Mouse (Mus musculus) ES-CJ7 (cell line): Measurements from ENCODE around the gene Sgms1.
A peak's percentile ranks its signal among the peaks of the same experiment; 100 is the strongest.
"Not testable (repeated sequence)": the region's sequence is repeated elsewhere in the genome, so short reads cannot be mapped to it uniquely, and the experiment has no call there.

Experiments
- DNase-seq: peaks from one replicate; pipeline ENCODE4 v3.0.0; 2011; ENCODE audit warnings: low read depth, low spot score

The Sgms1 gene

DNA sequence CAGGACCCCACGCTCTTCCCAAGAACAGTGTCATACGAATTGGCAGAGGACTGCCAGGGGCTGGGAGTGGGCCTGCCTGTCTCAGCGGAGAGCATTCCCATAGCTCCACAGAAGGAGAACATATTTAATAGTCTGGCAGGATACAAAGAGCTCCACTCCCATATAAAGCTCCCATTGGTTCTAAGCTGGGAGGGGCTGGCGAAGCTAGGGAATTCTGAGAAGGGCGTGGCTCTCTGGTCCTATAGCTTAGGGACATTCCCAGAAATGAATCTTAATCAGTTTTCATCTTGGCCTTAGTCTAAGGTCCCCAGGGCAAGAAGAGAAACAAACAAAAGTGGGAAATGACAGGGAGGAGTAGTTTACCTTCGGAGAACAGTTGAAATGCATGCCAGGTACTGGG is 247.1 kb downstream of the Sgms1 start:
- peak; percentile 14 for DNase-seq

DNA sequence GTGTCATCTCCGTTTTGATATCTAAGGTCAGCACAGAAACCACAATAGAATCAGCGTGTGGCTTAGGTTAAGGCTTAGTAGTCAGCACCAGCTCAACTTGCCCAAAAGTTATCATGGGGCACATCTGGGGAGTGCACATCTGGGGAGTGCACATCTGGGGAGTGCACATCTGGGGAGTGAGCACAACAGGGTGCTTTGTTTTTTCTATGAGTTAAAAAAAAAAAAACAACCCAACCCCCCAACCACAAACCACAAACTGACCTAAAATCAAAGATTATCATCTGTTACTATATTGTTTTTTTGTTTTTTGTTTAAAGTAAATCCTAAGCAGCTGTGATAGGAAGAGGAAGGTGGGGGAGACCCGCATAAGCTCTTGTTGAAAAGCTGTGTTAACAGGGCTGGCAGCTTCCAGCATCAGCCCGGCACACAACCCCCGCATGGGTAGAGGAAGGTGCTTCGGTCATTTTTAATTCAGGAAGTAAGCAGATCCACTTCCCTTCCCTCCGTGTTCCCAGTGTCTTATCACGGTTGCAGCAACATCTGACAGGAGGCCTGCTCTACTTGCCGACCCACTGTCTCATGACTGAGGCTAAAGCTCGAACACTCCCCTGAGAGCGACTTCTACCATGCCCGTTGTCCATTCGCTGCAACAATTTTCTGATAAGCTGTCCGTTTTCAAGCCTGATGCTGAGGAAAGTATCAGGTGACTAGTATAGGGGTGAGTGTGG is 251.0 kb downstream of the Sgms1 start:
- DNase-seq: no peak

DNA sequence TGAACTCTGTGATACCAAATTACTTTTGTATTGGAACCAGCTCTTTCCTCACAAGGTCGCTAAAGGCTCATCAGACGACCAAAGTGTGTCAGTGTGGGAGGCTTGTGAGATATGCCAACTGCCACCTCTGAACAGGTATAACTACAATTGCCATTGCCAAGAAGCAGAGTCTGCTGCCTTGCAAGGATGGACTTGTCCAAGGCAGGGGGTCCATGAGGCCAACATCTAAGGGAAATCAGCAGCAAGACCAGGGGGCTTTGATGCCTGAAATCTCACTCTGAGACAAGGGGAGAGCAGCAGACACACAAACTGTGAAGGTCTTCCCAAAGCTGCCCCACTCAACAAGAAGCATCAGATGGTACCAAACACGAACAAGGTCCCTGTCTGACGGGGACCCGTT is 251.6 kb downstream of the Sgms1 start:
- DNase-seq: no peak

DNA sequence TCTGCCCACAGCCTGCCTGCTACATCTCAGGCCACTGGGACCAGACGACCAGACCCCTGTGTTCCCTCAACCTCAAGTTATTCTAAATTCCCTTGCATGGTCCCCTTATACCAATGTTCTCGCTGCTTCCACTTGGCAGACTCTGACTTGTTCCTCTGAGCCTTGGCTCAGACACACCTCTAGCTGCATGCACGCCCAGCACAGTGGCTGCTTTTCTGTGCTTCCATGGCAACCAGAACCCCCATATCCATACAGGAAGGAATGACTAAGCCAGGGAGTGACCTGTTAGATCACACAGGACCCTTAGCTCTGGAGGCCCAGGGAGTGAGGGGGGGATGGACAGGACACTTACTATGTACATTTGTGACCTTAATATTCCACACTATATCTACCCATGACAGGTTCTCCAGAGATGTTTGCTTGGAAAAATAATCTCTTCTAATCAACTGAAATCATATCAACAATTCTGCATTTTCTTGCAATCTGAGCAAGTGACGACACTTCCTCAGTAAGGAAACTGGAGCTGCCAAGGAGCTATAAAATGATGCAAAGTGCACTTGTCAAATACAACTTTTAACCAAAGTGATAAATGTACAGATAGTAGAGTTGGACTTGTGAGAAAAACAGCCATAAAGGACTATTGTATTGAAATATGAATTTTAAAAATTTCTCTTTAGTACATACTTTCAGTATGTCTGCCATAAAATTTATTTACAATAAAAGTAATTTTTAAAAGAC is 252.5 kb downstream of the Sgms1 start:
- no peak for DNase-seq

DNA sequence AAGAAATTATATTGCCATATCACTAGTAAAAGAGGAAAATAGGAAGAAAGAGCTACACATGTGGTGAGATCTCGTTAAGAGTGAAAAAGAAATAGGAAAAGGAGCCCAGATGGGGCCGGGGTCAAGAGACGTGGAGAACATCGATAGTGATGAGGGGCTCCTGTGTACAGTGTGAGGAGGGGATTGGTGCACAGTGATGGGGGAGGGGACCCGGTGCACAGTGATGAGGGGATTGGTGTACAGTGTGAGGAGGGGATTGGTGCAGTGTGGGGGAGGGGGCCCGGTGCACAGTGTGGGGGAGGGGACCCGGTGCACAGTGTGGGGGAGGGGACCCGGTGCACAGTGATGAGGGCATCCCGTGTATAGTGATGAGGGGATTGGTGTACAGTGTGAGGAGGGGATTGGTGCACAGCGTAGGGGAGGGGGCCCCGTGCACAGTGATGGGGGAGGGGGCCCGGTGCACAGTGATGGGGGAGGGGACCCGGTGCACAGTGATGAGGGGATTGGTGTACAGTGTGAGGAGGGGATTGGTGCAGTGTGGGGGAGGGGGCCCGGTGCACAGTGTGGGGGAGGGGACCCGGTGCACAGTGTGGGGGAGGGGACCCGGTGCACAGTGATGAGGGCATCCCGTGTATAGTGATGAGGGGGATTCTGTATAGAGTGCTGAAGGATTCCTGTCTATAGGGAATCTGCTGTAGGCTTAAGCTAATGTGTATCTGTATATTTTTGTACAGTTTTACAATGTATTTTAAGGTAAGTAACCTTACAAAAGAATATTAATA is 257.6 kb downstream of the Sgms1 start:
- not testable (repeated sequence) for DNase-seq

DNA sequence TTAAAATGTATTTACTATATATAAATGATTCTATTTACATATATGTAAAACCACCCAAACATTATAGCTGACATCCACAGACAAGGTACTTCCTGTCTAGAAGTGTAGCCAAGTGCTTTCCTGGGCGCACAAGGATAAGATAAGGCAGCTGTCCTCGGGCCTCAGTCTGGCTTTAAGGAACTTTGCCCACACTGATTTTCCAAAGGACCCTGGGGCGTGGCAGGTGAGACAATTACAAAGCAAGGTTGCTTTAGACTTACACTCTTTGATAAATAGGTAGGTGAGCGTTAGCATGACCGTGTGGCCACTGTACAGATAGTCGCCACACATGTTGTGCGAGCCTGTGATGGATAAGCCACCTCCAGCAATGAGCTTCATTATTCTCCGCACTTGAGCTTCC is 260.2 kb downstream of the Sgms1 start:
- no peak for DNase-seq

DNA sequence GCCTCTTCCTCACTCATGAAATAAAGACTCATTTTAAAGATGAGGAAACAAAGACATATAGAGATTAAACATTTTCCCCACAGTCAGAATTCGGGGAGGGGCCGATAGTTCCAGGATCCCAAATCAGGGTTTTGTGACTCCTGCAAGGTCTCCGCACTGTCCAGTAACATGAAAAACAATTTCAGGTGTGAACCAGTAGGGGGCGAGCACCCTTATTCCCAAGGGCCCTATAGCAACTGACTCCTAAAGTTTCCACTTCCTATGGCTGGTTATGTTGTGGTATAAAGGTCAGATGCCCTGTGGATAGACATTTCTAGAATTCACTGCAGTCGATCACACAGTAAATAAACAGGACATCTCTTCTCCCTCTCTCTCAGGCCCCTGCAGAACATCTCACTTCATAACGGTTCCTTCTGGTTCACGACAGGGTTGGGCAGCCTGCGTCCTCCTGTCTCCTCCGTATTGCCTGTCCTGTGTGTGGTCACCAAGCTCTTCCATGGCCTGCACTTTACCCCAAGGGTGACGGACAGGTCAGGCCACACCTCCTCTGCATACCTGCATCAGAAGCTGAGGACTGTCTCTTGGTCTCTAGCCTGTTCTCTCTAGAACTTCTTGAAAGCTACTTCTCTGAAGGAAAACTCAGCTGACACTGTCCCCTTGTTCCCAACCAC is 262.2 kb downstream of the Sgms1 start:
- DNase-seq: peak; percentile 36

DNA sequence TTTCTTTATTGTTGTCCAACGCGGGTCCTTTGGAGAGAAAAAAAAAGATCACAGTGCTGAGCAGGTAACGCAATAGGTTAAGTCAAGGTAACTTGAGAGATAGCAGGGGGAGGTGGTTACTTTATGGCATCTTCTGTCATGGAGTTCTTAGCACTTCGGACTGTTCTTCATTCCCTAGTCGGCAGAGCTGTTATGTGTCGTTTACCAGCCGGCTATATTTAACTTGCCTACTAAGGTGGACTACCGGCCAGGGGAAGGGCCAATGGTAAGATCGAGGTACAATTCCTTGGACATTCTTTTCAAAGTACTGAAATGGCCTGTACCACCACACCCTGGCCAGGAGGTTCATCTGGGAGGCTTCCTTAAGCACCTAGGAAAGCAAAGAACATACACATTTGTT is 265.4 kb downstream of the Sgms1 start:
- DNase-seq: no peak

DNA sequence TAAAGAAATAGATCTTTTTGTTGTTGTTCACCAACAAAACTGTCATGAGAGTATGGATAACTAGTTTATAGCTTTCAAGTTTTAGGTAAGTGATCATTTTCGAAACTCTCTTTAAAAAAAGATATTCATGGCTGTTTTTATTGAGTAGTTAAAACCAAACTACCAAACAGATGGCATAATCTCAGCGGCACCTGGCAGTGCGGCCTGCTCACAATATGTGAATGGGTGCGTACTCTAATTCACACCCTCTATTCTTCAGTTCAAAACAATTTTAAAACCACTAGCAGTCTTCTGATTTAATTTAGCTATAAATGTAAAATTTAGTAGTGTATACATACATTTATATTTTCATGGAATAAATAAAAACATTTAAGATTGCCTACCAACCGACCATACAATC is 266.3 kb downstream of the Sgms1 start:
- no peak for DNase-seq

DNA sequence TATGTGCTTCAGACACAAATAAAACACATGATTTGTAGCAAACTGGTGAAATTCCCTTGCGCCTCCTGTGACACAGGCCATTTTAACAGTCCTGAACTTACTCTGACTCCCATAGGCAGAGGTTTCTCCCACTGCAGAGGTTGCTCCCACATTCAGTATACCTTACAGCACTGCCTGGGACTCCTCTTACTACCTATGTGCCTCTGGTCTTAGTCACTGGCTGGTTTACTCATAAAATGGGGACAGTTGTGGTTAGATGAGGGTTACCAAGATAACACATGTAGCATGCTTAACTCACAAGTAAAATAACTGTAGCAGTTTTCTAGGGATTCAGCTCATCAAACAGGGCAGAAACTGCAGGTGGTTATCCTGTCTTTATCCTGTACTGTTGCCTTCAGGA is 268.7 kb downstream of the Sgms1 start:
- no peak for DNase-seq

DNA sequence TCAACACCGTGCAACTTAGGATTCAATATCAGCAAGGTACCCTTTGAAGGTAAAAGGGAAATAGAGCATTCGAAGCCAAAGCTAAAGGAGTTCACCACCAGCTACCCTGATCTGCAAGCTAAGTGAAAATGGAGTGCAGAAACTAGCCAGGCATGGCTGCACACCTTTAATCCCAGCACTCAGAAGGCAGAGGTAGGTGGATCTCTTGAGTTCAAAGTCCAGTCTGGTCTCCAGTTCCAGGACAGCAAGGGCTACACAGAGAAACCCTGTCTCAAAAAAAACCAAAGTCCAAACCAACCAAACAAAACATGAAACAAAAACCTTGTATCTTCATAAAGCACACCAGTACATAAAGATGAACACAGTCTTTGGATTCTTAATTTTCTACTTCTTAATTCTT is 269.8 kb downstream of the Sgms1 start:
- DNase-seq: no peak

DNA sequence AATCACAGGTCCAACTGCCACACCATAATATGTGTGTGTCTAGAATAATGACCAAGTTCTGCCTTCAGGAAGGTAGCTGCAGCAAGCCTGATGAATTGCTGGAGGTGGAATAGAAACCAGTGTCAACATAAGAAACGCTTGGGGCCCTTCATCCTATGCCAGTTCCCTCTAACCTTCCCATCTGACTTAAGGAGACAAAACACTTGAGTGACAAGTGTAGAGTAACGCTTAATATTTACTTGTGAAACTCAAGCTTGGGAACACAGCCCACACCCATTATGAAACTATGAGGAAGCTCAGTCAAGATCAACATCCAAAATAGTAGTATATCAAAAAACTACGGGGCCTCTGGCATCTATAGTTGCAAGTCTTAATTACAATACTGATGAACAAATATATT is 271.0 kb downstream of the Sgms1 start:
- DNase-seq: no peak

DNA sequence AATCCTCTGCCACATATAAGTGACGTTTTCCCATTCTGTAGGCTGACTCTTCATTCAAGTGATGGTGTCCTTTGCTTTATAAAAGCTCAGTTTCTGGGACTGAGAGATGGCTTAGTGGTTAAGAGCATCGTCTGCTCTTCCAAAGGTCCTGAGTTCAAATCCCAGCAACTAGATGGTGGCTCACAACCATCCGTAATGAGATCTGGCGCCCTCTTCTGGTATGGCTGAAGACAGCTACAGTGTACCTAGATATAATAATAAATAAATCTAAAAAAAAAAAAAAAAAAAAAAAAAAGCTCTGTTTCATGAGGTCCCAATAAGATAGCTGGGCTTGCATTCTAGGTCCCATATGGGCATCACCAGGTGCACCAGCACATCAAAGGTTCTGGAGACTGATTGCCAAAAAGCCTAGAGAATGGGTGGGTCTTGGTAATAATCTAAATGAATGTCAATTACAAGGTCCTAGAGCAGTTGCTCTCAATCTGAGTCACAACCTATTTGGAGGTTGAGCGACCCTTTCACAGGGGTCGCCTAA is 272.0 kb downstream of the Sgms1 start:
- DNase-seq: no peak

DNA sequence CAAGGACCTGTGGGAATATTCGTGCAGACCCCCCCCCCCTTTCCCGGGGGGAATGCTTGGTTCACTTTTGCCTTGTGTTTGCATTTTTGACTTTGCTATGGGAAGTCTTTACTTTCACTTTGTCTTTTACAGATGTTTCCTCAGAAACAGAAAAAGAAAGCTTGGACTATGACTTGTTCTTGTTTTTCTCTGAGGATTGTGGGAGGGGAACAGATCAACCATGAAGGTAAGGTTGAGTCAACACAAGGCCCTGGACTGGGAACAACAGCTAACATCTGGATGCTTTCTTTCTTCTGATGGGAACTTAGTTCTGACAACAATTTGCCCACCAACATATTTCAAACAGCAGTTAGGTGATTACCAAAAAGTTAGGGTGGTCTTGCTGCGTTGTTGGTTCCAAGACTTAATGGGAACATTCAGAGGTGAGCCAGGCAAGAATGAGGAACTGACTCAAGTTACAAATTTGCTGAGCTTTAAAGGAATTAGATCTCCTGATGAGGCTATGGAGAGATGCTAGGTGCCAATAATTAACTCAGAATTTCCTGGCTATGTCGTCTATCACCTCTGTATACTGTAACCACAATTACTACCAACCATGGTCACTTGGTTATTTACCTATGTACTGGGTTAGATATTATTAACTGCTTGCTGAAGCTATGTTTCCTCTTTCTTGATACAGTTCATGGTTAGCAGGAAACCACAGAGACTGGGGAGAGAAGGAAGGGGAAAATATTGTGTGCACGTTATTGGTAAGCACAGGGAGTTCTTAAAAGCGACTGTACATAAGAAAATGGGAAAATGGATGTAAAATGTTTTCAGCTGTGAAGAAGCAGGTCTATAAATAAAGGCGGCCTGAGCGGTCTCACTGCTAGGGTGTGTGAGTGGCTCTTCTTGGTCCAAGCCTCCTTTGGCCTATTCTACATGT is 277.4 kb downstream of the Sgms1 start:
- no peak for DNase-seq

DNA sequence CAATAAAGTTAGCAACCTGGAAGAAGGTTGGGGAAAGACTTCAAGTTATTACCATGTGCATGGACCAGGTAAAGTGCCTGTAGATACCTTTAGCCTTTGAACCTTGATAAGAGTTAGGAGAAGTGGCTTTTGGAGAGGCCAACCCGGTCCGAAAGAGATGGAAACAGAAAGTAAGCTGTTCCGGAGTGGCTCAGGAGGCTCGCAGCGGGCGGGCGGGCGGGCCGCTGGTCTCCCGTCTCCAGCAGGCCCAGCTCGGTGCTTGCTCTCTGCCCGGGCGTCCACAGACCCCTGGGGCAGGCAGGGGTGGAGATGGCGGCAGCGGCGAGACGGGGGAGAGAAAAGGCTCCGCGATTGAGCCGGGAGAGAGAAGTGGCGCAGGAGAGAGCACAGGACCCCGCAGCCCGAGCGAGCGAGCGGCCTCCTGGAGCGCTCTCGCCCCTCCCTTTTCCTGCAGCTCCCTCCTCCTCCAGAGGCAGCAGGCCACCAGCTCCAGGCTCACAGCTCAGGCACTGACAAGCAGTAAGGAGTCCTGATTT is 281.7 kb downstream of the Sgms1 start, which contains the start of gene Asah2:
Asah2 (minus strand) TSS at position 441 of the 536 bp plus-strand sequence.
- peak; percentile 60 for DNase-seq

DNA sequence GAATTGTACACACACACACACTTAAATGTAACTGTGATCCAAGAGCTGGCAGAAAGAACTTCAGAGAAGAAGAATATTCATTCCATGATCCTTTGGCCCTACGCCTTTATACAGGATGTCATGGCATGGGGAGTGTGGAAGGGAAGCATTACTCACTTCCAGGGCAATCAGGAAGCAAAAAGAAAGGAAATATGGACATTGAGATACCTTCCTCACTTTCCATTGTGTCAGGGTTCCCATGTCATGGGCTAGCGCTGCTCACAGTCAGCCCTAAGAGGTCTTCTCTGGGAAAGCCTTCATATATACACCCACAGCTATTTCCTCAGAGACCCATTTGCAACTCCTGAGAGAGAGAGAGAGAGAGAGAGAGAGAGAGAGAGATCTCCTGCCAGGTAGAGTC is 282.8 kb downstream of the Sgms1 start:
- DNase-seq: no peak

DNA sequence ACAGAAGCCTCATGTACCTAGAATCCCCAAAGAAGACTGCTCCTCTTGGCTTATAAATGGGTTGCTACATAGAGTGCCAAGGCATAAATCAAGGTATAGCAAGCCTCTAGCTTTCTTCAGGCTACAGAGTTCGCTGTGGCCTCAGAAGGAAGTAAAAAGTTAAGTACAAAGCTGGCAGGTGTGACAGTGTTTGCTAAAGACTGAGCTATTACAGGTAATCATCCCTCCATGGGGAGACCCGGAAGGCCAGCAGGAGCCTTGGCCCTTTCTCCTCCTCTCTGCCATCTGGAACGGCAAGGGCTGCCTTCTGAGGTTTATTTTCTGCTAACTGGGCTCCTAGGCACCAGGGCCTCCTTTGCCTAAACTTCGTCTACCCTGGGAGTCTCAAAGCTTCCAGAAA is 285.3 kb downstream of the Sgms1 start:
- no peak for DNase-seq

DNA sequence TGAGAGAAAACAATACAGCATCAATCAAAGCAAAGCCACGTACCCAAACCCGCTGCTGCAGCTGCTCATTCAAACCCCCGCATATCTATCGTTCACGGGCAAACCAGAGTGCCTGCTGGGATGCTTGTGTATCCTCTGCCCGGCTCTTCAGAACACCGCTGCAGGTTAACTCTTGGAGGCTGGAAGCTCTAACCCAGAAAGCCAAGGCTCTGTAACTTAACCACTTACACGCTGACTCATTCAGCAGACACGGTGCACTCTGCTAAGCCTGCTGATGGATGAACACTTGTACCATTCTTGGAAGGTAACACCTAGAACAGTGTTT is 286.6 kb downstream of the Sgms1 start:
- DNase-seq: no peak

DNA sequence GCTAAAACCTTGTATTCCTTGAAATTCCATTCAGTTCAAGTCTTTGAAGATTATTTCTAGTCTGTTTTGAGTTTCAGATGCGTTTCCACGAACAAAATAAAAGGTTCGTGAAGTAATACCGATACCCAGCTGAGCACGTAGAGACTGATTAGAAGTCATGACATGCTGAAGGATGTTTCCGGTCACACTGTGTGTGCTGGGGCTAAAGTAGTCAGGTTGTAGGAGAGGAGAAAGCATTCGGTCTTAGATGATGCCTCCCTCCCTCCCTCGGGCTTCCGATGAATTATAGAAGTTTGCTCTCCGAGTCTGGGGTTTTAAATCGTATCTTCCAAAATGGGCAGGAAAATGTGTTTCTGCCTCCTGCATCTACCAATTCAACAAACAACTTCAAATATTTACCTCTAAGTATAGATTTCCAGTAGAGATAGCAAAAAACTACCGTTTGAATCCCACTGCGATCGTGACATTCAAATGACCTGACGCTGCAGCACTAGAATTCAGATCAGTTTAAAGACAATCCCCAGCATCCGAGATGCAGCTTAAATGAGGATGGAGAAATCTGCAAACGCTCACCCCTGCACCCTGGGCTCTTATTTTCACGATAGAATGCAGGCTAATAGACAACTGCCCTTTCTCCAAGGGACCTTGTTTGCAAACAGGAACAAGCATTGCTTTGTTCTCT is 287.1 kb downstream of the Sgms1 start:
- DNase-seq: no peak

DNA sequence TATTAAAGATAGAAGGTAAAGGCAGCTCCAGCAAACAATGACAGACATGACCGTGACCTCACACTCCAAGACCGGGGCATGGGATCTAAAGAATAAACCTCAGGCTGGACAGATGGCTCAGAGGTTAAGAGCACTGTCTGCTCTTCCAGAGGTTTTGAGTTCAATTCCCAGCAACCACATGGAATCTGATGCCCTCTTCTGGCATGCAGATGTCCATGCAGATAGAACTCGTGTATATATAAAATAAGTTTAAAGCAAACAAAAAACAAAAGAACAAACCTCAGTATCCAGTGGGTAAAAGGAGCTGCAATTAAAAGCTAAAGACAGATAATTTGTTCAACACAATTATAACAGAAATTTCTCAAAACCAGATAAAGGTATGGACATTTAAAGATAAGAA is 290.9 kb downstream of the Sgms1 start:
- DNase-seq: no peak
